11 mouse cellular contexts compared by ENCODE assay signal in genomic region chr17:34210599-34210998, GRCm38 (mm10). TPM values are rescaled to one million over a fixed set of nuclear protein-coding genes. Genes with fewer than 3 reads are reported as not detected.
DNase-seq lines count a peak whose midpoint lies in the region; ATAC-seq and TF ChIP-seq lines count a peak whose summit lies in the region.
"Had no signal": no experiment of that assay in that cellular context is flagged by ENCODE, and none has a peak within 500 bp of the region (broad histone marks: within the 10 kb centered on the region; RNA-seq: fewer than 3 reads in every experiment).

No protein-coding gene starts in this region.

- DNase-seq in 3T3-L1 (ENCODE audit: low read depth, low spot score) = peak; percentile 63
- DNase-seq in lung, adult 18-20 months = no peak
- no peak for DNase-seq in layer of hippocampus, postnatal 36 days

- H3K4me3 ChIP-seq in bone marrow, adult 2 months (replicated peaks; ENCODE audit: control insufficient read depth, low read depth, low read length) = no peak overlapping the region
- peak overlapping the region; percentile 81 for H3K4me3 ChIP-seq in megakaryocyte, embryonic 14.5 days (replicated peaks)
- H3K4me3 ChIP-seq in forebrain, embryonic 15.5 days = no peak overlapping the region
- H3K4me3 ChIP-seq in midbrain, embryonic 15.5 days = no peak overlapping the region
- H3K4me3 ChIP-seq: forebrain, embryonic 10.5 days; kidney, embryonic 15.5 days had no signal

- peak overlapping the region; percentile 50 for H3K27ac ChIP-seq in bone marrow, adult 2 months (ENCODE audit: control insufficient read depth, insufficient read depth, low read depth, low read length, poor library complexity)
- no peak overlapping the region for H3K27ac ChIP-seq in forebrain, embryonic 15.5 days (replicated peaks)
- no peak overlapping the region for H3K27ac ChIP-seq in midbrain, embryonic 15.5 days
- H3K27ac ChIP-seq: forebrain, embryonic 10.5 days; kidney, embryonic 15.5 days had no signal

- no peak for TF ChIP-seq CTCF in bone marrow, adult 2 months (IDR thresholded peaks at IDR 0.05; ENCODE audit: control insufficient read depth, insufficient read depth, low read length)

- ATAC-seq in CD4-positive, CD25-positive, alpha-beta regulatory T cell, adult 4 months = peak; percentile 40
- no peak for ATAC-seq in forebrain, embryonic 15.5 days (replicated peaks)
- ATAC-seq in midbrain, embryonic 15.5 days (replicated peaks) = no peak

- H3K9ac ChIP-seq in forebrain, embryonic 15.5 days (replicated peaks) = no peak overlapping the region
- H3K9ac ChIP-seq in midbrain, embryonic 15.5 days = no peak overlapping the region
- H3K9ac ChIP-seq: kidney, embryonic 15.5 days had no signal

- H3K36me3 ChIP-seq in megakaryocyte, embryonic 14.5 days (replicated peaks; ENCODE audit: low read length) = peaks cover 80% of the 10 kb centered on the region
- H3K36me3 ChIP-seq in forebrain, embryonic 15.5 days = no peaks in the 10 kb centered on the region
- H3K36me3 ChIP-seq in midbrain, embryonic 15.5 days (replicated peaks) = no peaks in the 10 kb centered on the region
- H3K36me3 ChIP-seq: forebrain, embryonic 10.5 days; kidney, embryonic 15.5 days had no signal

- H3K27me3 ChIP-seq in megakaryocyte, embryonic 14.5 days (replicated peaks) = no peaks in the 10 kb centered on the region
- H3K27me3 ChIP-seq in forebrain, embryonic 15.5 days = peaks cover 43% of the 10 kb centered on the region
- peaks cover 44% of the 10 kb centered on the region for H3K27me3 ChIP-seq in midbrain, embryonic 15.5 days (replicated peaks)

- H3K4me2 ChIP-seq in forebrain, embryonic 15.5 days (replicated peaks) = no peak overlapping the region
- H3K4me2 ChIP-seq in midbrain, embryonic 15.5 days = no peak overlapping the region
- H3K4me2 ChIP-seq: kidney, embryonic 15.5 days had no signal

- H3K9me3 ChIP-seq in megakaryocyte, embryonic 14.5 days = 0 out of 2 replicates have a peak, but pooled peaks cover 4% of the 10 kb centered on the region
- no peaks in the 10 kb centered on the region for H3K9me3 ChIP-seq in forebrain, embryonic 15.5 days
- H3K9me3 ChIP-seq in midbrain, embryonic 15.5 days = no peaks in the 10 kb centered on the region
- H3K9me3 ChIP-seq: kidney, embryonic 15.5 days had no signal

- peaks cover 10% of the 10 kb centered on the region; the same call in 1 of the 2 replicates for H3K4me1 ChIP-seq in bone marrow, adult 2 months (ENCODE audit: control insufficient read depth, insufficient read depth, low read length)
- H3K4me1 ChIP-seq in megakaryocyte, embryonic 14.5 days = peaks cover 72% of the 10 kb centered on the region
- H3K4me1 ChIP-seq in forebrain, embryonic 15.5 days = 0 out of 2 replicates have a peak, but pooled peaks cover under 1% of the 10 kb centered on the region
- H3K4me1 ChIP-seq in midbrain, embryonic 15.5 days = peaks cover 7% of the 10 kb centered on the region; the same call in 1 of the 2 replicates

- 5% methylated on average over 3 of the region's 3 CpGs for WGBS in bone marrow, adult 2 months
- 70% methylated on average over 3 of the region's 3 CpGs for WGBS in forebrain, embryonic 15.5 days
- WGBS in midbrain, embryonic 15.5 days = 76% methylated on average over 3 of the region's 3 CpGs

- TF ChIP-seq POLR2A in bone marrow, adult 2 months (IDR thresholded peaks at IDR 0.05; ENCODE audit: borderline replicate concordance, control insufficient read depth, low read depth, low read length) = no peak

RNA-seq across cellular contexts. Expression of gene Tap2, which starts 7.3 kb away (rescaled TPM):
- 100 to 1,000 TPM in 1 of 2 experiments, 10 to 100 TPM in 1; 78.9 to 260 TPM for polyA plus RNA-seq in CD4-positive, CD25-positive, alpha-beta regulatory T cell, adult 4 months (2017; shearing (Covaris generic))
- 50.7 and 54.8 TPM in 2 replicates for polyA plus RNA-seq in bone marrow, adult 2 months (2011; ENCODE audit: insufficient read depth, insufficient read length, low replicate concordance, missing spikeins)
- polyA plus RNA-seq in megakaryocyte, embryonic 14.5 days (2012; ENCODE audit: insufficient read depth, low replicate concordance) = 87.3 and 103 TPM in 2 replicates
- polyA plus RNA-seq in forebrain, embryonic 15.5 days (2015; fragmentation: Nextera tagmentation; extraction: Ambion mirVana) = 1.3 and 1.7 TPM in 2 replicates
- polyA plus RNA-seq in midbrain, embryonic 15.5 days (2015; fragmentation: Nextera tagmentation; extraction: Ambion mirVana) = 1.7 and 2.2 TPM in 2 replicates
- 10 to 100 TPM in 1 of 2 experiments, 1 to 10 TPM in 1; 8.5 to 10.3 TPM for total RNA-seq in layer of hippocampus, postnatal 36 days (2021)

RNA-seq across cellular contexts. Expression of gene Psmb8, which starts 13.1 kb away (rescaled TPM):
- 100 to 1,000 TPM; 781 to 871 TPM for polyA plus RNA-seq in CD4-positive, CD25-positive, alpha-beta regulatory T cell, adult 4 months (2017; shearing (Covaris generic))
- 35.3 and 68.8 TPM in 2 replicates for polyA plus RNA-seq in bone marrow, adult 2 months (2011; ENCODE audit: insufficient read depth, insufficient read length, low replicate concordance, missing spikeins)
- 16.6 and 74.9 TPM in 2 replicates for polyA plus RNA-seq in megakaryocyte, embryonic 14.5 days (2012; ENCODE audit: insufficient read depth, low replicate concordance)
- 2.3 and 2.6 TPM in 2 replicates for polyA plus RNA-seq in forebrain, embryonic 15.5 days (2015; fragmentation: Nextera tagmentation; extraction: Ambion mirVana)
- 4.1 and 4.2 TPM in 2 replicates for polyA plus RNA-seq in midbrain, embryonic 15.5 days (2015; fragmentation: Nextera tagmentation; extraction: Ambion mirVana)
- total RNA-seq in layer of hippocampus, postnatal 36 days (2021) = 1 to 10 TPM; 2.7 to 3.2 TPM

RNA-seq across cellular contexts. Expression of gene Psmb9, which starts 23.0 kb away (rescaled TPM):
- polyA plus RNA-seq in CD4-positive, CD25-positive, alpha-beta regulatory T cell, adult 4 months (2017; shearing (Covaris generic)) = 100 to 1,000 TPM; 280 to 324 TPM
- 111 and 156 TPM in 2 replicates for polyA plus RNA-seq in bone marrow, adult 2 months (2011; ENCODE audit: insufficient read depth, insufficient read length, low replicate concordance, missing spikeins)
- polyA plus RNA-seq in megakaryocyte, embryonic 14.5 days (2012; ENCODE audit: insufficient read depth, low replicate concordance) = 15.3 and 32.2 TPM in 2 replicates
- polyA plus RNA-seq in forebrain, embryonic 15.5 days (2015; fragmentation: Nextera tagmentation; extraction: Ambion mirVana) = 0.73 and 1.1 TPM in 2 replicates
- polyA plus RNA-seq in midbrain, embryonic 15.5 days (2015; fragmentation: Nextera tagmentation; extraction: Ambion mirVana) = 1.5 and 2.0 TPM in 2 replicates
- 1 to 10 TPM; 1.2 to 1.7 TPM for total RNA-seq in layer of hippocampus, postnatal 36 days (2021)

RNA-seq across cellular contexts. Expression of gene Tap1, which starts 23.2 kb away (rescaled TPM):
- polyA plus RNA-seq in CD4-positive, CD25-positive, alpha-beta regulatory T cell, adult 4 months (2017; shearing (Covaris generic)) = 100 to 1,000 TPM; 163 to 238 TPM
- 34.1 and 55.9 TPM in 2 replicates for polyA plus RNA-seq in bone marrow, adult 2 months (2011; ENCODE audit: insufficient read depth, insufficient read length, low replicate concordance, missing spikeins)
- polyA plus RNA-seq in megakaryocyte, embryonic 14.5 days (2012; ENCODE audit: insufficient read depth, low replicate concordance) = 27.1 and 27.9 TPM in 2 replicates
- 1.5 and 1.6 TPM in 2 replicates for polyA plus RNA-seq in forebrain, embryonic 15.5 days (2015; fragmentation: Nextera tagmentation; extraction: Ambion mirVana)
- 2.3 and 3.1 TPM in 2 replicates for polyA plus RNA-seq in midbrain, embryonic 15.5 days (2015; fragmentation: Nextera tagmentation; extraction: Ambion mirVana)
- total RNA-seq in layer of hippocampus, postnatal 36 days (2021) = 1 to 10 TPM; 3.4 to 3.5 TPM

RNA-seq across cellular contexts. Expression of gene H2-Ob, which starts 28.1 kb away (rescaled TPM):
- 100 to 1,000 TPM in 1 of 2 experiments, 10 to 100 TPM in 1; 81.1 to 105 TPM for polyA plus RNA-seq in CD4-positive, CD25-positive, alpha-beta regulatory T cell, adult 4 months (2017; shearing (Covaris generic))
- 30.9 and 72.2 TPM in 2 replicates for polyA plus RNA-seq in bone marrow, adult 2 months (2011; ENCODE audit: insufficient read depth, insufficient read length, low replicate concordance, missing spikeins)
- 0.76 TPM in 1 of 2 replicates, not detected in the other for polyA plus RNA-seq in megakaryocyte, embryonic 14.5 days (2012; ENCODE audit: insufficient read depth, low replicate concordance)
- polyA plus RNA-seq in forebrain, embryonic 15.5 days (2015; fragmentation: Nextera tagmentation; extraction: Ambion mirVana) = 0.20 TPM in 1 of 2 replicates, not detected in the other
- polyA plus RNA-seq in midbrain, embryonic 15.5 days (2015; fragmentation: Nextera tagmentation; extraction: Ambion mirVana) = 0.06 and 0.18 TPM in 2 replicates
- total RNA-seq in layer of hippocampus, postnatal 36 days (2021) = under 1 TPM in 1 of 2 experiments, not detected in 1; 0.47 TPM
- polyA plus RNA-seq: forebrain, embryonic 10.5 days; heart, embryonic 14.5 days had no signal

Comparison
In these comparisons a context has a peak if more than half of its experiments do, and no peak if none do; other contexts are left out.
1. RNA of gene Tap2, which starts 7.3 kb away (polyA plus RNA-seq): 78.9 to 260 TPM in CD4-positive, CD25-positive, alpha-beta regulatory T cell, adult 4 months, 87.3 to 103 TPM in megakaryocyte, embryonic 14.5 days and 50.7 to 54.8 TPM in bone marrow, adult 2 months; 1.3 to 1.7 TPM in forebrain, embryonic 15.5 days and 1.7 to 2.2 TPM in midbrain, embryonic 15.5 days; every median in the first group is over 10 times any median in the second.